In the genomic region with DNA sequence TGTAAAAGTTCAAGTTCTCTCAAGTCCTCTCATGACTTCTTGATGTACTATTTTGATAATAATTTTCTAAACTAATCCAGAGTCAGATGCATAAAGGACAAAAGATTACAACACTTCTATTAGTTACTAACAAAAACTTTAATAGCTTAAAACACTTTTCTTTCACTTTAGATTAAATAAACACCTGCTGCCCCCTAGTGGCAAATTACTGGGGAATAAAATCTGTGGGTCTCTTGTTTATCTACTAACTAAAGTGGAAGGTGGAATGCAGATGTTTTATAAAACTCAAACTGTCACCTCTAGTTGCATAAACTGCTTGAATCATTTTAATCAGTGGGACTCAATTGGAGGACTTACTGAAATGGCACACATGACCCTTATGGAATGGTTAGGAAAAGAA, we compare ENCODE assay signal across 8 mouse cellular contexts.
DNase-seq lines count a peak whose midpoint lies in the region; ATAC-seq and TF ChIP-seq lines count a peak whose summit lies in the region.

No protein-coding gene starts in this region.

- H3K4me3 ChIP-seq in kidney, adult 2 months (ENCODE audit: insufficient read depth, low read depth, low read length), result no peak overlapping the region
- H3K4me3 ChIP-seq in kidney, embryonic 15.5 days (replicated peaks), result no peak overlapping the region
- no peak overlapping the region for H3K4me3 ChIP-seq in stomach, postnatal 0 days (ENCODE audit: low read depth, low read length)

- no peaks in the 10 kb centered on the region for H3K36me3 ChIP-seq in kidney, adult 2 months (ENCODE audit: control insufficient read depth, insufficient read depth, low read length)
- H3K36me3 ChIP-seq in kidney, embryonic 15.5 days, result no peaks in the 10 kb centered on the region
- no peaks in the 10 kb centered on the region for H3K36me3 ChIP-seq in stomach, postnatal 0 days (ENCODE audit: control insufficient read depth, insufficient read depth, low read length)

- no peak overlapping the region for H3K27ac ChIP-seq in kidney, adult 2 months (ENCODE audit: insufficient read depth, low read depth, low read length)
- no peak overlapping the region for H3K27ac ChIP-seq in kidney, embryonic 15.5 days
- H3K27ac ChIP-seq in stomach, postnatal 0 days (replicated peaks), result no peak overlapping the region

- no peaks in the 10 kb centered on the region for H3K27me3 ChIP-seq in kidney, adult 2 months (replicated peaks; ENCODE audit: control insufficient read depth, insufficient read depth, low read length)
- no peaks in the 10 kb centered on the region for H3K27me3 ChIP-seq in kidney, embryonic 15.5 days
- H3K27me3 ChIP-seq in stomach, postnatal 0 days (ENCODE audit: control insufficient read depth, insufficient read depth, low read length), result no peaks in the 10 kb centered on the region

- no peak; the same call in 1 of the 2 replicates for ATAC-seq in kidney, embryonic 15.5 days (replicated peaks; ENCODE audit: low FRiP score)
- no peak for ATAC-seq in stomach, postnatal 0 days (ENCODE audit: low FRiP score, low TSS enrichment)

- TF ChIP-seq CTCF in kidney, adult 2 months (conservative IDR thresholded peaks at IDR 0.05; ENCODE audit: insufficient read depth, insufficient read length, low read depth, low read length), result no peak
- peak; percentile 61 for TF ChIP-seq CTCF in stomach, postnatal 0 days (IDR thresholded peaks at IDR 0.05; ENCODE audit: low read depth)

- TF ChIP-seq EP300 in stomach, postnatal 0 days (optimal IDR thresholded peaks at IDR 0.05), result no peak

- no peak overlapping the region for H3K4me2 ChIP-seq in kidney, embryonic 15.5 days
- no peak overlapping the region for H3K4me2 ChIP-seq in stomach, postnatal 0 days (replicated peaks; ENCODE audit: low read depth)

- no peak for TF ChIP-seq POLR2A in kidney, adult 2 months (IDR thresholded peaks at IDR 0.05; ENCODE audit: low read depth, low read length)

- peak; percentile 27 for DNase-seq in kidney, adult 2 months
- DNase-seq in urinary bladder, postnatal 14 days (ENCODE audit: low spot score), result peak; percentile 16
- DNase-seq in urinary bladder, postnatal 36 days (ENCODE audit: low spot score in 2 of 2), result no peak
- peak; percentile 18 for DNase-seq in fibroblast of lung, adult 2 months (ENCODE audit: low read depth)
- DNase-seq in stomach, postnatal 0 days (ENCODE audit: low spot score), result no peak
- DNase-seq in T-cell, adult 2 months (ENCODE audit: low spot score), result no peak
- DNase-seq in urinary bladder, adult 18-20 months (ENCODE audit: low spot score in 2 of 2), result no peak

- no peak overlapping the region for H3K9ac ChIP-seq in kidney, embryonic 15.5 days
- H3K9ac ChIP-seq in stomach, postnatal 0 days (ENCODE audit: low read length), result no peak overlapping the region

- no peaks in the 10 kb centered on the region for H3K9me3 ChIP-seq in kidney, embryonic 15.5 days (replicated peaks)
- H3K9me3 ChIP-seq in stomach, postnatal 0 days (ENCODE audit: control insufficient read depth, low read length), result no peaks in the 10 kb centered on the region

- no peaks in the 10 kb centered on the region for H3K4me1 ChIP-seq in kidney, adult 2 months (ENCODE audit: control insufficient read depth, insufficient read depth, low read length)
- no peaks in the 10 kb centered on the region for H3K4me1 ChIP-seq in kidney, embryonic 15.5 days
- no peaks in the 10 kb centered on the region for H3K4me1 ChIP-seq in stomach, postnatal 0 days (replicated peaks; ENCODE audit: control insufficient read depth, insufficient read depth)

Comparison
In these comparisons a context has a peak if more than half of its experiments do, and no peak if none do; other contexts are left out.
1. DNase-seq: peak in kidney, adult 2 months (single experiment), urinary bladder, postnatal 14 days (single experiment) and fibroblast of lung, adult 2 months (single experiment); none in urinary bladder, postnatal 36 days (0 of 2), stomach, postnatal 0 days (single experiment), T-cell, adult 2 months (single experiment) and urinary bladder, adult 18-20 months (0 of 2).